Mouse (Mus musculus) CH12.LX (cell line): ENCODE measurements around the gene Amotl2. TPM values are rescaled to one million over a fixed set of nuclear protein-coding genes. Genes with fewer than 3 reads are reported as not detected.

Experiments
- DNase-seq: peaks from one replicate; pipeline ENCODE4 v3.0.0-alpha.2; 2013; ENCODE audit errors: extremely low read depth
- H3K27ac ChIP-seq: 2 replicates; pipeline ENCODE4 v1.5.1; 2012; ENCODE audit warnings: low read depth, mild to moderate bottlenecking, control low read depth, moderate library complexity; ENCODE audit not compliant: insufficient read depth
- H3K27me3 ChIP-seq: replicated peaks from 2 replicates; pipeline ENCODE3; 2012; ENCODE audit warnings: inconsistent platforms
- H3K36me3 ChIP-seq, 2 experiments: replicated peaks in 1 of 2; 2 replicates each; pipeline versions ENCODE3 to v1.6.1; 2012; ENCODE audit warnings: inconsistent platforms in 1 of 2, low read length in 1 of 2, mild to moderate bottlenecking in 1 of 2, mixed read lengths in 1 of 2, moderate library complexity in 1 of 2; ENCODE audit not compliant: control insufficient read depth in 1 of 2, insufficient read depth in 1 of 2
- H3K4me1 ChIP-seq, 2 experiments: 2 replicates each; pipeline ENCODE4 v1.6.1; 2012; ENCODE audit warnings: inconsistent platforms in 1 of 2, moderate library complexity in 1 of 2; ENCODE audit not compliant: insufficient read depth in 2 of 2, control insufficient read depth in 1 of 2
- H3K4me2 ChIP-seq: 2 replicates; pipeline ENCODE4 v1.6.1; 2012; ENCODE audit warnings: low read depth, mild to moderate bottlenecking, control low read depth; ENCODE audit not compliant: poor library complexity, insufficient read depth, severe bottlenecking
- H3K4me3 ChIP-seq, 3 experiments: fragments of 150-350 bp in 1 of 3; sonication (generic) in 1 of 3; replicated peaks in 1 of 3; 2 replicates each; pipeline versions ENCODE3 to v1.5.1; 2011 to 2012; ENCODE audit warnings: low read depth in 2 of 3, low read length in 2 of 3, mild to moderate bottlenecking in 2 of 3, moderate library complexity in 2 of 3, control low read depth in 1 of 3, improper control_type of control experiment in 1 of 3, inconsistent platforms in 1 of 3, mixed read lengths in 1 of 3; ENCODE audit not compliant: poor library complexity in 1 of 3
- H3K79me2 ChIP-seq: replicated peaks from 2 replicates; pipeline ENCODE4 v1.6.1; 2012; ENCODE audit warnings: mild to moderate bottlenecking, moderate library complexity; ENCODE audit not compliant: control insufficient read depth, poor library complexity, insufficient read depth, severe bottlenecking; ENCODE audit errors: extremely low read depth
- H3K9ac ChIP-seq: 2 replicates; pipeline ENCODE4 v1.6.1; 2012; ENCODE audit warnings: low read depth, mild to moderate bottlenecking, control low read depth, moderate library complexity; ENCODE audit not compliant: insufficient read depth
- H3K9me3 ChIP-seq: replicated peaks from 2 replicates; pipeline ENCODE3; 2012; ENCODE audit warnings: low read length, inconsistent platforms, mixed read lengths
- BHLHE40 ChIP-seq: IDR thresholded peaks from 2 replicates; pipeline ENCODE4 v1.6.1; 2011; ENCODE audit warnings: mild to moderate bottlenecking, low read depth, low read length, improper control_type of control experiment
- CHD1 ChIP-seq: IDR thresholded peaks from 2 replicates; pipeline ENCODE4 v1.6.1; 2012; ENCODE audit warnings: low read depth, low read length, improper control_type of control experiment, inconsistent platforms
- CTCF ChIP-seq, 2 experiments: IDR thresholded peaks in 1 of 2; conservative IDR thresholded peaks in 1 of 2; 2 replicates each; pipeline ENCODE4 v1.5.1; 2011 to 2012; ENCODE audit warnings: low read depth in 2 of 2, low read length in 2 of 2, improper control_type of control experiment in 1 of 2, inconsistent platforms in 1 of 2, mild to moderate bottlenecking in 1 of 2, moderate library complexity in 1 of 2
- ELF1 ChIP-seq: IDR thresholded peaks from 2 replicates; pipeline ENCODE4 v1.6.1; 2014; ENCODE audit warnings: low read depth, mild to moderate bottlenecking, inconsistent platforms, low read length, improper control_type of control experiment
- EP300 ChIP-seq: IDR thresholded peaks from 2 replicates; pipeline ENCODE4 v1.6.1; 2011; ENCODE audit warnings: low read length, improper control_type of control experiment
- ETS1 ChIP-seq: conservative IDR thresholded peaks from 2 replicates; pipeline ENCODE4 v1.6.1; 2012; ENCODE audit warnings: low read depth, mild to moderate bottlenecking, inconsistent platforms, low read length, improper control_type of control experiment, moderate library complexity
- GABPA ChIP-seq: IDR thresholded peaks from 2 replicates; pipeline ENCODE4 v1.6.1; 2012; ENCODE audit warnings: low read depth, low read length, improper control_type of control experiment, inconsistent platforms; ENCODE audit not compliant: insufficient replicate concordance
- HCFC1 ChIP-seq: IDR thresholded peaks from 2 replicates; pipeline ENCODE4 v1.6.1; 2012; ENCODE audit warnings: low read depth, mild to moderate bottlenecking, inconsistent platforms, low read length, improper control_type of control experiment
- IRF4 ChIP-seq: IDR thresholded peaks from 2 replicates; pipeline ENCODE4 v1.6.1; 2014; ENCODE audit warnings: low read depth, mild to moderate bottlenecking, inconsistent platforms, low read length, improper control_type of control experiment
- MAFK ChIP-seq: IDR thresholded peaks from 2 replicates; pipeline ENCODE4 v1.6.1; 2011; ENCODE audit warnings: low read length, improper control_type of control experiment; ENCODE audit not compliant: insufficient replicate concordance
- MAX ChIP-seq: IDR thresholded peaks from 2 replicates; pipeline ENCODE4 v1.6.1; 2011; ENCODE audit warnings: low read length, improper control_type of control experiment
- MXI1 ChIP-seq: IDR thresholded peaks from 2 replicates; pipeline ENCODE4 v1.6.1; 2011; ENCODE audit warnings: mild to moderate bottlenecking, low read depth, low read length, improper control_type of control experiment
- MYC ChIP-seq: IDR thresholded peaks from 2 replicates; pipeline ENCODE4 v1.6.1; 2011; ENCODE audit warnings: low read depth, mild to moderate bottlenecking, improper control_type of control experiment, low read length
- NELFE ChIP-seq: IDR thresholded peaks from 2 replicates; pipeline ENCODE4 v1.6.1; 2011; ENCODE audit warnings: low read depth, low read length, improper control_type of control experiment
- NRF1 ChIP-seq: IDR thresholded peaks from 2 replicates; pipeline ENCODE4 v1.6.1; 2014; ENCODE audit warnings: low read depth, mild to moderate bottlenecking, inconsistent platforms, low read length, improper control_type of control experiment, moderate library complexity
- POLR2A ChIP-seq: IDR thresholded peaks from 2 replicates; pipeline ENCODE4 v1.6.1; 2011; ENCODE audit warnings: low read depth, mild to moderate bottlenecking, improper control_type of control experiment, low read length
- POLR2AphosphoS2 ChIP-seq: IDR thresholded peaks from 2 replicates; pipeline ENCODE4 v1.6.1; 2011; ENCODE audit warnings: low read depth, low read length, improper control_type of control experiment
- SIN3A ChIP-seq: IDR thresholded peaks from 2 replicates; pipeline ENCODE4 v1.6.1; 2012; ENCODE audit warnings: low read length, improper control_type of control experiment, inconsistent platforms
- SMC3 ChIP-seq: IDR thresholded peaks from 2 replicates; pipeline ENCODE4 v1.6.1; 2011; ENCODE audit warnings: low read depth, low read length, improper control_type of control experiment
- TCF12 ChIP-seq: IDR thresholded peaks from 2 replicates; pipeline ENCODE4 v1.6.1; 2014; ENCODE audit warnings: low read depth, mild to moderate bottlenecking, inconsistent platforms, low read length, improper control_type of control experiment
- USF1 ChIP-seq: IDR thresholded peaks from 2 replicates; pipeline ENCODE4 v1.6.1; 2014; ENCODE audit warnings: low read depth, mild to moderate bottlenecking, inconsistent platforms, low read length, improper control_type of control experiment
- USF2 ChIP-seq: conservative IDR thresholded peaks from 2 replicates; pipeline ENCODE4 v1.6.1; 2011; ENCODE audit warnings: low read depth, low read length, improper control_type of control experiment
- ZC3H11A ChIP-seq: IDR thresholded peaks from 2 replicates; pipeline ENCODE4 v1.6.1; 2012; ENCODE audit warnings: low read depth, mild to moderate bottlenecking, inconsistent platforms, low read length, improper control_type of control experiment
- ZKSCAN1 ChIP-seq: IDR thresholded peaks from 2 replicates; pipeline ENCODE4 v1.6.1; 2012; ENCODE audit warnings: low read depth, inconsistent platforms, low read length, improper control_type of control experiment, borderline replicate concordance
- dilution Hi-C: fragments of 300-500 bp; cut with MboI; formaldehyde crosslinking; loops from 2 replicates; pipeline ENCODE4 v1.14.3; 2020; ENCODE audit warnings: low sequenced_read_pairs; ENCODE audit not compliant: extremely low pct_unique_long_range_greater_than_20kb, extremely low pct_ligation_motif_present
- in situ Hi-C: fragments of 300-500 bp; cut with MboI; formaldehyde crosslinking; loops from 3 replicates; pipeline ENCODE4 v1.14.3; 2019; ENCODE audit warnings: low sequenced_read_pairs, low pct_ligation_motif_present, low pct_unique_long_range_greater_than_20kb, mixed read lengths
- polyA plus RNA-seq: library from polyadenylated mRNA; unstranded; fragments of >175 nt; gene quantifications from 2 replicates; pipeline ENCODE4 v1.2.1, GENCODE M21; 2012; ENCODE audit warnings: low read depth; ENCODE audit not compliant: insufficient read length
- total RNA-seq, 2 experiments: library from RNA; depleted of rRNA; stranded (reverse); fragments of 300-350 nt in 1 of 2; fragments of >200 nt in 1 of 2; gene quantifications; 2 replicates each; pipeline ENCODE4 v1.2.3; 2012 to 2014

Amotl2 gene
- total and polyA plus RNA-seq, 3 experiments, result 0.08 TPM; not detected in 2

DNA sequence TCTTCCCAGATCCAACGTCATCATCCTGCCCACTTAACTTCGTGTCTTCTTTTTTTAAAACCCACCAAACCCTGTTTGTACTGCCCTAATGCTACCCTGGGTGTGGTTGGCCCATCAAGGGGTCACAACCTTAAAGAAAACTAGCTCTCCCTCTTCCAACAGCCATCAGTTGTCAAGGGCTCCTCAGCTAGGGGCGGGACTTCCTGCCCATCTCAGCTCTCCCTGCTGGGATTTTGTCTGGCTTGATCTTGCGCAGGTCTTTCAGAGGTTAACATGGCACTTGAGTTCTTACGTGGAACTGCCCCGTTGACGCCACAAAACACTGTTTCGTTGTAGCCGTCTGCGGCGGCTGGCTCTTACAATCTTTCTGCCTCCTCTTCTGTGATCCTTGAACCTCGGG lies 47.6 kb upstream of the Amotl2 start:
- TF ChIP-seq NELFE, result no peak
- no peak for TF ChIP-seq MAFK
- no peak for TF ChIP-seq USF2
- no peak for TF ChIP-seq ELF1
- TF ChIP-seq POLR2A, result no peak
- no peak for TF ChIP-seq USF1
- TF ChIP-seq HCFC1, result no peak
- TF ChIP-seq MAX, result no peak
- no peak for TF ChIP-seq SIN3A
- TF ChIP-seq IRF4, result no peak
- TF ChIP-seq CTCF (conservative IDR thresholded peaks at IDR 0.05 in 1 of 2, IDR thresholded peaks at IDR 0.05 in 1 of 2; ENCODE audit: low read depth in 2 of 2, low read length in 2 of 2), result no peak
- no peak for TF ChIP-seq BHLHE40
- TF ChIP-seq TCF12, result no peak
- dilution Hi-C loops, result no loop called here
- no peaks in the 10 kb centered on the region for H3K27me3 ChIP-seq

DNA sequence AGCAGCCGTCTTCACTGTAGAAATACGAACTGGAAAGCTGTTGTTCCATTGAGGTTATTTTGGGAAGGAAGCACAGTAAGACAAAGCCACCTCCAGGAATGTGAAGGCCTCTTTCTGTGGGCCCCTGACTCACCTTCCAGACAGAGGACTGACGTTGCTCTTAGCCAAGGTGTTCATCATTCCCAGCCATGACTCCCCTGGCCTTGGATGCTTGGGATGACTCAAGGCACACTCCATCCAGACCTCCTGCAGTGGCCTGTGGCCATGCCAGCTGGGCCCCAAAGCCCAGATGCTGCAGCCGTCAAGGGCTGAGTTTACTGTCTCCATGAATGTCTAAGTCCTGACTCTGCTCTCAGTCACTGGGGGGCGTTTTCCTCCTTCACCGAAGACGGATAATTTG lies 43.1 kb upstream of the Amotl2 start:
- H3K27ac ChIP-seq, result no peak overlapping the region
- TF ChIP-seq MXI1, result no peak
- TF ChIP-seq SMC3, result no peak
- TF ChIP-seq MYC, result no peak
- no peak for TF ChIP-seq GABPA
- no peak for TF ChIP-seq ETS1
- no peak for TF ChIP-seq USF1
- TF ChIP-seq NRF1, result no peak
- TF ChIP-seq CHD1, result no peak
- no peak for TF ChIP-seq NELFE
- no peak for TF ChIP-seq USF2
- TF ChIP-seq TCF12, result no peak
- no peak for TF ChIP-seq POLR2AphosphoS2
- TF ChIP-seq ZKSCAN1, result no peak
- TF ChIP-seq ZC3H11A, result no peak
- no peak for TF ChIP-seq EP300
- DNase-seq, result no peak
- in situ Hi-C loops, result no loop called here
- H3K9me3 ChIP-seq, result no peaks in the 10 kb centered on the region
- H3K4me3 ChIP-seq, result no peak overlapping the region
- no peak overlapping the region for H3K4me2 ChIP-seq
- H3K4me1 ChIP-seq, result no peaks in the 10 kb centered on the region
- H3K9ac ChIP-seq, result no peak overlapping the region
- no peaks in the 10 kb centered on the region for H3K36me3 ChIP-seq
- no peaks in the 10 kb centered on the region for H3K79me2 ChIP-seq
- H3K27me3 ChIP-seq, result no peaks in the 10 kb centered on the region
- dilution Hi-C loops, result no loop called here

More for the DNA sequence above, 47.6 kb upstream of the Amotl2 start:
- Histone ChIP-seq H3K27ac (no peak overlapping the region), H3K9ac (no peak overlapping the region), H3K4me1 (no peaks in the 10 kb centered on the region), H3K4me3 (no peak overlapping the region), H3K36me3 (no peaks in the 10 kb centered on the region), H3K9me3 (no peaks in the 10 kb centered on the region), H3K79me2 (no peaks in the 10 kb centered on the region), H3K4me2 (no peak overlapping the region)
- in situ Hi-C loops, result no loop called here
- DNase-seq, result no peak
